Mouse (Mus musculus): ENCODE measurements around the gene Gm5901. TPM values are rescaled to one million over a fixed set of nuclear protein-coding genes. Genes with fewer than 3 reads are reported as not detected.

Gm5901 gene
- polyA plus RNA-seq, 1 experiment = not detected

- WGBS = 82% methylated on average over 1 of the region's 1 CpGs
These were observed 6.9 kb upstream of the Gm5901 start, which contains the start of gene Olfr692 for GRCm38 (mm10) chr7:105367930-105368329. Gene Olfr692 (plus strand): TSS chr7:105368230.

GRCm38 (mm10) chr7:105368521-105368920, 6.3 kb upstream of the Gm5901 start:
- Histone ChIP-seq H3K4me3 (replicated peaks; ENCODE audit: control insufficient read depth, low read depth, low read length) (no peak overlapping the region), H3K4me1 (ENCODE audit: control insufficient read depth, insufficient read depth, low read length) (peaks cover 2% of the 10 kb centered on the region), H3K27ac (ENCODE audit: control insufficient read depth, insufficient read depth, low read depth, low read length, poor library complexity) (no peak overlapping the region)
- 91% methylated on average over 4 of the region's 4 CpGs for WGBS
- TF ChIP-seq CTCF (IDR thresholded peaks at IDR 0.05; ENCODE audit: control insufficient read depth, insufficient read depth, low read length) (no peak), POLR2A (IDR thresholded peaks at IDR 0.05; ENCODE audit: borderline replicate concordance, control insufficient read depth, low read depth, low read length) (no peak)

More at GRCm38 (mm10) chr7:105367930-105368329, 6.9 kb upstream of the Gm5901 start, which contains the start of gene Olfr692:
- TF ChIP-seq CTCF (IDR thresholded peaks at IDR 0.05; ENCODE audit: control insufficient read depth, insufficient read depth, low read length) (no peak), POLR2A (IDR thresholded peaks at IDR 0.05; ENCODE audit: borderline replicate concordance, control insufficient read depth, low read depth, low read length) (no peak)
- Histone ChIP-seq H3K4me3 (replicated peaks; ENCODE audit: control insufficient read depth, low read depth, low read length) (no peak within 1 kb of the TSS), H3K27ac (ENCODE audit: control insufficient read depth, insufficient read depth, low read depth, low read length, poor library complexity) (no peak within 1 kb of the TSS), H3K4me1 (ENCODE audit: control insufficient read depth, insufficient read depth, low read length) (no peaks in the 10 kb centered on the region; the same call in 1 of the 2 replicates)

GRCm38 (mm10) chr7:105372912-105373311, 1.9 kb upstream of the Gm5901 start:
- Histone ChIP-seq H3K27ac (ENCODE audit: control insufficient read depth, insufficient read depth, low read depth, low read length, poor library complexity) (peak overlapping the region; percentile 90; the same call in 1 of the 2 replicates), H3K4me3 (replicated peaks; ENCODE audit: control insufficient read depth, low read depth, low read length) (no peak overlapping the region), H3K4me1 (ENCODE audit: control insufficient read depth, insufficient read depth, low read length) (peaks cover 3% of the 10 kb centered on the region)
- no peak for TF ChIP-seq CTCF (IDR thresholded peaks at IDR 0.05; ENCODE audit: control insufficient read depth, insufficient read depth, low read length)
- 8% methylated on average over 1 of the region's 1 CpGs for WGBS

GRCm38 (mm10) chr7:105373509-105373908, 1.3 kb upstream of the Gm5901 start:
- Histone ChIP-seq H3K4me3 (replicated peaks; ENCODE audit: control insufficient read depth, low read depth, low read length) (no peak overlapping the region), H3K4me1 (ENCODE audit: control insufficient read depth, insufficient read depth, low read length) (peaks cover 3% of the 10 kb centered on the region), H3K27ac (ENCODE audit: control insufficient read depth, insufficient read depth, low read depth, low read length, poor library complexity) (peak overlapping the region; percentile 90)
- TF ChIP-seq POLR2A (IDR thresholded peaks at IDR 0.05; ENCODE audit: borderline replicate concordance, control insufficient read depth, low read depth, low read length) (no peak), CTCF (IDR thresholded peaks at IDR 0.05; ENCODE audit: control insufficient read depth, insufficient read depth, low read length) (no peak)
- 19% methylated on average over 4 of the region's 4 CpGs for WGBS

GRCm38 (mm10) chr7:105373976-105374375, 862 bp upstream of the Gm5901 start:
- TF ChIP-seq CTCF (IDR thresholded peaks at IDR 0.05; ENCODE audit: control insufficient read depth, insufficient read depth, low read length) (no peak), POLR2A (IDR thresholded peaks at IDR 0.05; ENCODE audit: borderline replicate concordance, control insufficient read depth, low read depth, low read length) (no peak)
- 78% methylated on average over 3 of the region's 3 CpGs for WGBS
- no peak overlapping the region for H3K27ac ChIP-seq (ENCODE audit: control insufficient read depth, insufficient read depth, low read depth, low read length, poor library complexity)
- no peak overlapping the region for H3K4me3 ChIP-seq (replicated peaks; ENCODE audit: control insufficient read depth, low read depth, low read length)
- H3K4me1 ChIP-seq (ENCODE audit: control insufficient read depth, insufficient read depth, low read length) = peaks cover 3% of the 10 kb centered on the region

DNA sequence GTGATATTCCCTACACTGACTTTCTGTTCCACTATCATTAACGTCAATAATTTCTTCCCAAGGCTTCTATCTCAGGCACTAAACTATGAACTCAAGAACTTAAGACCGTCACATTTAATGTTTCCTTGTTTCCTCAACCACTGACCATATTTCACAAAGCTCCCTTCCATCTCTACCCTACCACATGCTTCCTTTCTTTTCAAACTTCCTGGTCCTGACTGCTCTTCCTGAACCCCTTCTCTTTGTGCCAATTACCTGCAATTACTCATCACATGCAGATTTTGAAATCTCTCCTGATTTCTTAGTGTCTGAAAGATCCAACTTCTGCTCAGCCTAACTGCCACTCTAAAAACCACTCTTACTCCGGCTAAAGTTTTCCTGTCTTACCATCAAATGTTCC, 5.5 kb downstream of the Gm5901 start:
- WGBS = 44% methylated on average over 3 of the region's 3 CpGs
- no peak overlapping the region for H3K4me3 ChIP-seq (replicated peaks; ENCODE audit: control insufficient read depth, low read depth, low read length)
- TF ChIP-seq POLR2A (IDR thresholded peaks at IDR 0.05; ENCODE audit: borderline replicate concordance, control insufficient read depth, low read depth, low read length) = no peak
- no peak overlapping the region for H3K27ac ChIP-seq (ENCODE audit: control insufficient read depth, insufficient read depth, low read depth, low read length, poor library complexity)
- peaks cover 1% of the 10 kb centered on the region for H3K4me1 ChIP-seq (ENCODE audit: control insufficient read depth, insufficient read depth, low read length)

GRCm38 (mm10) chr7:105387696-105388095, 12.9 kb downstream of the Gm5901 start:
- H3K27ac ChIP-seq (ENCODE audit: control insufficient read depth, insufficient read depth, low read depth, low read length, poor library complexity) = no peak overlapping the region
- H3K4me3 ChIP-seq (replicated peaks; ENCODE audit: control insufficient read depth, low read depth, low read length) = no peak overlapping the region
- no peak for TF ChIP-seq CTCF (IDR thresholded peaks at IDR 0.05; ENCODE audit: control insufficient read depth, insufficient read depth, low read length)
- TF ChIP-seq POLR2A (IDR thresholded peaks at IDR 0.05; ENCODE audit: borderline replicate concordance, control insufficient read depth, low read depth, low read length) = no peak
- H3K4me1 ChIP-seq (ENCODE audit: control insufficient read depth, insufficient read depth, low read length) = peaks cover 6% of the 10 kb centered on the region; the same call in 1 of the 2 replicates
- WGBS = 46% methylated on average over 2 of the region's 2 CpGs

DNA sequence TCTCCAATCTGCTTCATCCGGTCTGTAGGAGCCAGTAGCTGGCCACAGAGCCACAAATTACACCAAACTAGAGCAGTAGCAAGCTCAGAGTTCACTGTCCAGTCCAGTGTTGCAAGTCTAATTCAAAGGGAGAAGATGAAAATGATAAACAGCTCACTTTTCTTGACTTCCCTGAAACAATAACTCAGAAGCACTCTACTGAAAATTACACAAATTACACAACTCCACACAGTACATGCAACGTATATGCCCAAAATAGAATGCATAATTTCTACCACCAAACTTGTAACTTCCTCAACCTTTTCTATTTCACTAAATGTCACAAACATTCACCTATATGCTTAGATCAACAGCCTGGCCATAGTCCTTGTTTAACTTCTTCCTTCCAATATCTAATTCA, 15.4 kb downstream of the Gm5901 start:
- TF ChIP-seq POLR2A (IDR thresholded peaks at IDR 0.05; ENCODE audit: borderline replicate concordance, control insufficient read depth, low read depth, low read length) (no peak), CTCF (IDR thresholded peaks at IDR 0.05; ENCODE audit: control insufficient read depth, insufficient read depth, low read length) (no peak)
- Histone ChIP-seq H3K27ac (ENCODE audit: control insufficient read depth, insufficient read depth, low read depth, low read length, poor library complexity) (peak overlapping the region; percentile 72), H3K4me3 (replicated peaks; ENCODE audit: control insufficient read depth, low read depth, low read length) (no peak overlapping the region), H3K4me1 (ENCODE audit: control insufficient read depth, insufficient read depth, low read length) (peaks cover 6% of the 10 kb centered on the region; the same call in 1 of the 2 replicates)
- 36% methylated on average over 2 of the region's 2 CpGs for WGBS

DNA sequence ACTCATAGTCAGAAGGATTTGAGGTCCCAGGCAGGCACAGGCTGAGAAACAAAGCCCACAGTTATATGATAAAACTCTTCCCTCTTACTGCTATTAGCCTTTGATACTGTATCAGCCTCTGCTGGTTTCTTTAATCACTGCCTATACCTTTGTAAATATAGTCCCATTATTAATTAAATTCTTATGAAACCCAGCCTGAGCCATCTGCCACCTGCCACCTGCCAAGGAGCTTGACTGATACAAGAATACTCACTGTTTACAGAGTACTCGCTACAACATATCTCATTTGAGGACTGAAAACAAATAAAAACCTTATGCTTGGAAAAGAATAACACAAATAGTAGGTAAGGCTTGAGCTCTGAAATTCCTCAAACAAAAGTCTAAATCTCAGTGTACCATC, 19.8 kb downstream of the Gm5901 start:
- Histone ChIP-seq H3K27ac (ENCODE audit: control insufficient read depth, insufficient read depth, low read depth, low read length, poor library complexity) (no peak overlapping the region), H3K4me3 (replicated peaks; ENCODE audit: control insufficient read depth, low read depth, low read length) (no peak overlapping the region), H3K4me1 (ENCODE audit: control insufficient read depth, insufficient read depth, low read length) (peaks cover 1% of the 10 kb centered on the region; the same call in 1 of the 2 replicates)
- TF ChIP-seq POLR2A (IDR thresholded peaks at IDR 0.05; ENCODE audit: borderline replicate concordance, control insufficient read depth, low read depth, low read length) = no peak
- TF ChIP-seq CTCF (IDR thresholded peaks at IDR 0.05; ENCODE audit: control insufficient read depth, insufficient read depth, low read length) = no peak
- 93% methylated on average over 1 of the region's 1 CpGs for WGBS
